Mouse (Mus musculus) gastrocnemius, postnatal 14 days (tissue): ENCODE measurements at regions not wholly inside any gene's neighbourhood (a gene's known extent, or its start where the extent isn't known, plus 50 kb on each side); places are given as distances from the start of the nearest gene placed in this dataset.

Source experiments
- DNase-seq: peaks from one replicate; pipeline ENCODE4 v3.0.0; 2021; ENCODE audit warnings: mixed read lengths
- intact Hi-C: fragments of 180-260 bp; cut with DNase I; formaldehyde crosslinking; loops from one replicate; pipeline ENCODE4 v1.15.1; 2025; ENCODE audit warnings: low total_unique reads

GRCm38 (mm10) chr14:24872931-24873330 is 386.0 kb downstream of the Rps24 start:
- DNase-seq = no peak
- intact Hi-C loops = no loop called here

- no peak for DNase-seq
- intact Hi-C loops = no loop called here
Observed at GRCm38 (mm10) chr14:24873406-24873805, 386.5 kb downstream of the Rps24 start.

- no peak for DNase-seq
- intact Hi-C loops = no loop called here
Observed at GRCm38 (mm10) chr14:24874426-24875155, 387.7 kb downstream of the Rps24 start.

- DNase-seq = no peak
Observed at GRCm38 (mm10) chr14:24875156-24875545, 388.2 kb downstream of the Rps24 start.

GRCm38 (mm10) chr14:24875934-24876333 is 389.0 kb downstream of the Rps24 start:
- intact Hi-C loops = no loop called here
- no peak for DNase-seq

More at GRCm38 (mm10) chr14:24875156-24875545, 388.2 kb downstream of the Rps24 start:
- intact Hi-C loops = no loop called here

GRCm38 (mm10) chr14:24876508-24876907 is 389.6 kb downstream of the Rps24 start:
- DNase-seq = no peak
- intact Hi-C loops = no loop called here

GRCm38 (mm10) chr14:24877853-24878252 is 390.9 kb downstream of the Rps24 start:
- DNase-seq = no peak
- intact Hi-C loops = no loop called here

GRCm38 (mm10) chr14:24886164-24886563 is 399.2 kb downstream of the Rps24 start:
- no peak for DNase-seq
- intact Hi-C loops = no loop called here

GRCm38 (mm10) chr14:24886896-24887421 is 400.0 kb downstream of the Rps24 start:
- no peak for DNase-seq
- intact Hi-C loops = no loop called here

GRCm38 (mm10) chr14:24890856-24891255 is 403.9 kb downstream of the Rps24 start:
- DNase-seq = no peak
- intact Hi-C loops = no loop called here

GRCm38 (mm10) chr14:24895196-24895595 is 408.3 kb downstream of the Rps24 start:
- intact Hi-C loops = no loop called here
- DNase-seq = no peak

- intact Hi-C loops = no loop called here
- no peak for DNase-seq
Observed at GRCm38 (mm10) chr14:24896681-24897080, 409.8 kb downstream of the Rps24 start.

- peak; percentile 18 for DNase-seq
- intact Hi-C loops = no loop called here
Observed at GRCm38 (mm10) chr14:24900501-24901179, 413.7 kb downstream of the Rps24 start.

GRCm38 (mm10) chr14:24901726-24902125 is 414.8 kb downstream of the Rps24 start:
- no peak for DNase-seq
- intact Hi-C loops = no loop called here

GRCm38 (mm10) chr14:24902870-24903269 is 415.9 kb downstream of the Rps24 start:
- intact Hi-C loops = no loop called here
- DNase-seq = peak; percentile 30

GRCm38 (mm10) chr14:24904712-24905111 is 417.8 kb downstream of the Rps24 start:
- DNase-seq = no peak
- intact Hi-C loops = no loop called here

GRCm38 (mm10) chr14:24906916-24907315 is 420.0 kb downstream of the Rps24 start:
- no peak for DNase-seq
- intact Hi-C loops = no loop called here

- intact Hi-C loops = no loop called here
- DNase-seq = no peak
Observed at GRCm38 (mm10) chr14:24908377-24908776, 421.5 kb downstream of the Rps24 start.

- DNase-seq = no peak
Observed at GRCm38 (mm10) chr14:24911621-24912020, 424.7 kb downstream of the Rps24 start.

GRCm38 (mm10) chr14:24919056-24919455 is 432.1 kb downstream of the Rps24 start:
- DNase-seq = no peak
- intact Hi-C loops = no loop called here

More at GRCm38 (mm10) chr14:24911621-24912020, 424.7 kb downstream of the Rps24 start:
- intact Hi-C loops = no loop called here

- intact Hi-C loops = no loop called here
Observed at GRCm38 (mm10) chr14:24922006-24922405, 435.1 kb downstream of the Rps24 start.

More at GRCm38 (mm10) chr14:24922006-24922405, 435.1 kb downstream of the Rps24 start:
- no peak for DNase-seq
